Mouse (Mus musculus) forebrain, embryonic 13.5 days (tissue): ENCODE results near the gene Lmod2. TPM values are rescaled to one million over a fixed set of nuclear protein-coding genes. Genes with fewer than 3 reads are reported as not detected.

Experiments used
- ATAC-seq: fragments of 200-750 bp; cut with Nextera tagmentation; 2 replicates; pipeline ENCODE4 v1.8.0; 2017
- H3K27ac ChIP-seq: fragments of 300-500 bp; sonication (generic); 2 replicates; pipeline ENCODE4 v1.5.1; 2015; ENCODE audit warnings: inconsistent platforms, mild to moderate bottlenecking, moderate library complexity
- H3K27me3 ChIP-seq: fragments of 300-500 bp; sonication (generic); 2 replicates; pipeline ENCODE4 v1.6.1; 2015; ENCODE audit warnings: mild to moderate bottlenecking, inconsistent platforms
- H3K36me3 ChIP-seq: fragments of 300-500 bp; sonication (generic); 2 replicates; pipeline ENCODE4 v1.6.1; 2015; ENCODE audit warnings: mild to moderate bottlenecking, inconsistent platforms; ENCODE audit not compliant: poor library complexity, severe bottlenecking
- H3K4me1 ChIP-seq: fragments of 300-500 bp; sonication (generic); 2 replicates; pipeline ENCODE4 v1.6.1; 2015; ENCODE audit warnings: inconsistent platforms
- H3K4me2 ChIP-seq: fragments of 300-500 bp; sonication (generic); 2 replicates; pipeline ENCODE4 v1.6.1; 2015; ENCODE audit warnings: inconsistent platforms, mild to moderate bottlenecking, moderate library complexity
- H3K4me3 ChIP-seq: fragments of 300-500 bp; sonication (generic); 2 replicates; pipeline ENCODE4 v1.5.1; 2015; ENCODE audit warnings: mild to moderate bottlenecking, inconsistent platforms
- H3K9ac ChIP-seq: fragments of 300-500 bp; sonication (generic); 2 replicates; pipeline ENCODE4 v1.6.1; 2015; ENCODE audit warnings: mild to moderate bottlenecking, inconsistent platforms
- H3K9me3 ChIP-seq: fragments of 300-500 bp; sonication (generic); replicated peaks from 2 replicates; pipeline ENCODE4 v1.6.1; 2016; ENCODE audit warnings: inconsistent platforms
- WGBS: fragments of 180-500 bp; shearing (Covaris S2); methylation state at CpG from one replicate; pipeline ENCODE4 v1.1.7; 2015; 5-methylcytosine and 5-hydroxymethylcytosine counted together
- polyA plus RNA-seq: library from polyadenylated mRNA; unstranded; fragments of >200 nt; fragmentation: Nextera tagmentation; extraction: Ambion mirVana; gene quantifications from 2 replicates; pipeline ENCODE4 v1.2.1, GENCODE M21; 2015

Gene Lmod2
- polyA plus RNA-seq, 1 experiment from 2014 or later: not detected

- Histone ChIP-seq H3K27ac (no peak overlapping the region), H3K36me3 (no peaks in the 10 kb centered on the region), H3K4me3 (no peak overlapping the region), H3K9ac (no peak overlapping the region), H3K27me3 (no peaks in the 10 kb centered on the region), H3K9me3 (no peaks in the 10 kb centered on the region), H3K4me2 (no peak overlapping the region), H3K4me1 (0 out of 2 replicates have a peak, but pooled peaks cover 11% of the 10 kb centered on the region)
- WGBS: 84% methylated on average over 3 of the region's 3 CpGs
- no peak for ATAC-seq
Observed at GRCm38 (mm10) chr6:24650719-24651118, 53.2 kb downstream of the Lmod2 start.

DNA sequence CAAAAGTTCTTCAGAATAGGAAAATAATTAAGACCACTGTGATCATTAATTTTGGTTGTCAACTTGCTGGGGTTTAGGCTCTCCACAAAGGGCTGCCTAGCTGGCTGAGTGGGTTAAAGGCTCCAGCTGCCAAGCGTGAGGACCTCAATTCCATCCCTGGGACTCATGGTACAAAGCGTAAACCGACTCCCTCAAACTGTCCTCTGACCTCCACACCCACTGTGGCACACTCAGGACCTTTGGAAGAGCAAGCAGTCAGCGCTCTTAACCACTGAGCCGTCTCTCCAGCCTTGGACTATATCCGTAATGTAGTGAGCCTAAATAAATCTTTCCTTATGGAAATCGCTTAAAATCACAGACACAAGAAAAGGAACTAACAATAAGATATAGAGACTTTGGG, 54.0 kb downstream of the Lmod2 start:
- no peaks in the 10 kb centered on the region for H3K27me3 ChIP-seq
- H3K36me3 ChIP-seq: no peaks in the 10 kb centered on the region
- 0 out of 2 replicates have a peak, but pooled peaks cover 11% of the 10 kb centered on the region for H3K4me1 ChIP-seq
- H3K4me2 ChIP-seq: no peak overlapping the region
- WGBS: 77% methylated on average over 7 of the region's 7 CpGs
- H3K9me3 ChIP-seq: no peaks in the 10 kb centered on the region
- no peak overlapping the region for H3K27ac ChIP-seq
- no peak for ATAC-seq
- no peak overlapping the region for H3K9ac ChIP-seq
- no peak overlapping the region for H3K4me3 ChIP-seq

Other genes with a start within 250 kb of the Lmod2 start
- 0.80 and 1.5 TPM in 2 replicates for gene Iqub, start 82.7 kb upstream of the Lmod2 start, polyA plus RNA-seq
- gene Ndufa5, start 69.7 kb upstream of the Lmod2 start, polyA plus RNA-seq: 316 and 362 TPM in 2 replicates
- gene Asb15, start 69.6 kb upstream of the Lmod2 start, polyA plus RNA-seq: not detected in 2 replicates
- 70.8 and 76.9 TPM in 2 replicates for gene Wasl, start 67.2 kb downstream of the Lmod2 start, polyA plus RNA-seq
- gene Hyal6, start 135.5 kb downstream of the Lmod2 start, polyA plus RNA-seq: not detected in 2 replicates
- not detected in 2 replicates for gene Hyal4, start 150.6 kb downstream of the Lmod2 start, polyA plus RNA-seq
- gene Spam1, start 193.4 kb downstream of the Lmod2 start, polyA plus RNA-seq: not detected in 2 replicates